Mouse (Mus musculus) kidney, postnatal 0 days (tissue): ENCODE results near the gene Olfr572. TPM values are rescaled to one million over a fixed set of nuclear protein-coding genes. Genes with fewer than 3 reads are reported as not detected.

Experiments
- ATAC-seq: fragments of 200-750 bp; cut with Nextera tagmentation; replicated peaks from 2 replicates; pipeline ENCODE4 v1.8.0; 2017; ENCODE audit warnings: low read depth, moderate number of reproducible peaks, moderate TSS enrichment, moderate library complexity; ENCODE audit not compliant: low FRiP score
- DNase-seq: peaks from one replicate; pipeline ENCODE4 v3.0.0-alpha.2; 2016; ENCODE audit warnings: low spot score
- H3K27ac ChIP-seq: fragments of 300-500 bp; sonication (generic); 2 replicates; pipeline ENCODE4 v1.5.1; 2014; ENCODE audit warnings: mild to moderate bottlenecking
- H3K27me3 ChIP-seq: fragments of 300-500 bp; sonication (generic); 2 replicates; pipeline ENCODE4 v1.6.1; 2014; ENCODE audit warnings: low read length, mixed read lengths; ENCODE audit not compliant: insufficient read depth
- H3K36me3 ChIP-seq: fragments of 300-500 bp; sonication (generic); 2 replicates; pipeline ENCODE4 v1.6.1; 2014; ENCODE audit warnings: low read length, mixed read lengths; ENCODE audit not compliant: insufficient read depth
- H3K4me1 ChIP-seq: fragments of 300-500 bp; sonication (generic); replicated peaks from 2 replicates; pipeline ENCODE4 v1.6.1; 2014; ENCODE audit warnings: antibody characterized with exemption, low read length, mixed read lengths; ENCODE audit not compliant: insufficient read depth
- H3K4me2 ChIP-seq: fragments of 300-500 bp; sonication (generic); 2 replicates; pipeline ENCODE4 v1.6.1; 2014; ENCODE audit warnings: mild to moderate bottlenecking, low read length, moderate library complexity, mixed read lengths
- H3K4me3 ChIP-seq: fragments of 300-500 bp; sonication (generic); replicated peaks from 2 replicates; pipeline ENCODE4 v1.5.1; 2014; ENCODE audit warnings: low read depth, low read length
- H3K9ac ChIP-seq: fragments of 300-500 bp; sonication (generic); 2 replicates; pipeline ENCODE4 v1.6.1; 2014; ENCODE audit warnings: low read depth, low read length
- H3K9me3 ChIP-seq: fragments of 300-500 bp; sonication (generic); replicated peaks from 2 replicates; pipeline ENCODE4 v1.6.1; 2016; ENCODE audit warnings: low read length, inconsistent platforms, mixed read lengths
- CTCF ChIP-seq: IDR thresholded peaks from 2 replicates; pipeline ENCODE4 v1.5.1; 2016; ENCODE audit warnings: antibody characterized with exemption, low read depth, mild to moderate bottlenecking, moderate library complexity
- WGBS: fragments of 180-500 bp; shearing (Covaris S2); extraction: QIAGEN DNeasy Blood & Tissue Kit; methylation state at CpG from one replicate; pipeline ENCODE4 v1.1.7; 2014; 5-methylcytosine and 5-hydroxymethylcytosine counted together
- polyA plus RNA-seq: library from polyadenylated mRNA; unstranded; fragments of >200 nt; fragmentation: Nextera tagmentation; extraction: Ambion mirVana; gene quantifications from 2 replicates; pipeline ENCODE4 v1.2.1, GENCODE M21; 2015

The Olfr572 gene
- polyA plus RNA-seq, result not detected in 2 replicates

DNA sequence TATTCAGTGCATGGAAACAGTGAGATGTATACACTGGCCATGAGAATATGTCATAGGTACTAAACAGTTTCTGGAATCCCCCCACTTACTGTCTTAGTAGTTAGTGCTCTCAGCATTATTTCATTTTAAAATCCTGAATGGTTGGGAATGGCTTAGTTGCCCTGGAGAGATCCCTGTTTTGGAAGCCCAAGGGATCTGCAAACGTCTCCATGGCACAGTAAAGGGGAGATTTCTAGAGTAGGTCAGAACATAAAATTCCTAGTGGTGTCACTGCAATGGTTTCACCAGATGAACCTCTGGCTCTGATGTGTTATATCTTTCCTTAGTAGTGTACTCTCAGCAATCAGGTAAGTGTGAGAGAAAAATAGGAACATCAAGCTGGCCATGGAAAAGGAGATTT, at the start of gene Olfr572:
Olfr572 (plus strand) TSS at position 301 of the 400 bp plus-strand sequence.
- H3K9ac ChIP-seq, result no peak within 1 kb of the TSS
- H3K36me3 ChIP-seq, result no peaks in the 10 kb centered on the region
- no peaks in the 10 kb centered on the region for H3K9me3 ChIP-seq
- no peak within 1 kb of the TSS for H3K4me3 ChIP-seq
- ATAC-seq (no peak), DNase-seq (no peak)
- H3K4me2 ChIP-seq, result no peak within 1 kb of the TSS
- no peak within 1 kb of the TSS for H3K27ac ChIP-seq
- no peaks in the 10 kb centered on the region for H3K4me1 ChIP-seq
- H3K27me3 ChIP-seq, result no peaks in the 10 kb centered on the region
- WGBS, result 69% methylated on average over 1 of the region's 1 CpGs
- TF ChIP-seq CTCF, result no peak

DNA sequence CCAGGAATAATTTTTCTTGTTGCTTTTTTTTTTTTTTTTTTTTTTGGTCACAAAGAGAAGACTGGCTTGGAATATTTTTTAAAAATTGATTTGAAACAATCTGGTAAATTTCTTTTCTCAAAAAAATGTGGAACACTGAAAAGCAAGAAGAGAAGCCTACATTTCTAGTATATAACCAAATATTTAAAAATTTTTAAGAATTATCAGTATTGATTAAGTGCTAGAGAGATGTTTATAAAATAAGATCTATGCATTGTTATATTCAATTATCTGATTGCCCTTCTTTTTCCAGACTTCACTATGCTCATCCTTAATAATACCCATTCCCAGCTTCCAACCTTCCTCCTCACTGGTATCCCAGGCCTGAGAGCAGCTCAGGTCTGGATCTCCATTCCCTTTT, 47.4 kb upstream of the Olfr572 start, which contains the start of gene Olfr568:
Olfr568 (plus strand) TSS at position 301 of the 400 bp plus-strand sequence.
- H3K4me1 ChIP-seq, result no peaks in the 10 kb centered on the region

DNA sequence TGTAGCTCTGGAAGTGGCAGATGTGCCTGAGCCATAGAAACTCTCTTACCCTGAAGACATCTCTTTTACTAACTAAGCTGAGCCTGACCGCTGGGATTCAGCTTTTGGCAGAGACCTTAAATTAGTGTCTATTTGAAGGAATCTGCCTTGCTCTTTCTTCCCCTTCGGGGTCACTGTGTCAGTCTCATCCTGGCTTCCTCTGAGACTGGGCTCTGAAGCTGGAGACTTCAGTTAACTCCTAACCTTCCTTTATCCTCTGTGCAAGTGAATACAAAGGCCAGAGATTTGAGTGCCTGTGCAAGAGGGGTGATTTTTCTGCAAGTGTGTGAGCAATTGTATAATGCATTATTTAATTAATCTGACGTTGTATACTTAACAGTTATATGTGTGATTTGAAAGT, 33.4 kb upstream of the Olfr572 start, which contains the start of gene Olfr569:
Olfr569 (minus strand) TSS at position 101 of the 400 bp plus-strand sequence.
- H3K36me3 ChIP-seq, result no peaks in the 10 kb centered on the region
- ATAC-seq (no peak), DNase-seq (no peak)
- H3K4me3 ChIP-seq, result no peak within 1 kb of the TSS
- no peak within 1 kb of the TSS for H3K27ac ChIP-seq
- H3K9me3 ChIP-seq, result no peaks in the 10 kb centered on the region
- TF ChIP-seq CTCF, result no peak
- no peaks in the 10 kb centered on the region for H3K4me1 ChIP-seq
- no peak within 1 kb of the TSS for H3K9ac ChIP-seq
- no peaks in the 10 kb centered on the region for H3K27me3 ChIP-seq
- no peak within 1 kb of the TSS for H3K4me2 ChIP-seq
- WGBS, result 57% methylated on average over 3 of the region's 3 CpGs

More for the DNA sequence above, 47.4 kb upstream of the Olfr572 start, which contains the start of gene Olfr568:
- H3K4me2 ChIP-seq, result no peak within 1 kb of the TSS
- no peak for TF ChIP-seq CTCF
- no peak within 1 kb of the TSS for H3K27ac ChIP-seq
- ATAC-seq (no peak), DNase-seq (no peak)
- no peaks in the 10 kb centered on the region for H3K36me3 ChIP-seq
- H3K4me3 ChIP-seq, result no peak within 1 kb of the TSS
- H3K27me3 ChIP-seq, result no peaks in the 10 kb centered on the region
- H3K9me3 ChIP-seq, result no peaks in the 10 kb centered on the region
- no peak within 1 kb of the TSS for H3K9ac ChIP-seq

DNA sequence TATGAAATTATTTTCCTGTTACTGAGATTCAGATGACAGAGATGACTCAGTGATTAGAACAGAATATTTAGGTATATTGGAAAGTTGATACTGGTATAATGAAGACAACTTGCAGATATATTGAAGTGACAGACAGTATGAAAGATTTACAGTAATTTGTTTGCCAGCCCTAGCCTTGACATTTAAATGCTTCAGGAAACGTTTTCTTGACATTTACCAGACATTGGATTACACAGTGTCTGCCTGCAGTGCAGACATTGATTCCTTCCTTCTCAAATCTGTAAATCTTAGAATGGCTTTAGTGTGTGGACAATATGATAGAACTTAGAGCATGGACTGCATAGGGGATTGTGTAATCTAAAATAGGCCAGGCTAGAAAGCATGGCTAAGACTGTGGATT, 8.9 kb upstream of the Olfr572 start:
- no peak for DNase-seq
- ATAC-seq, result no peak
- Histone ChIP-seq H3K4me1 (no peaks in the 10 kb centered on the region), H3K9ac (no peak overlapping the region), H3K9me3 (no peaks in the 10 kb centered on the region), H3K27ac (no peak overlapping the region), H3K4me3 (no peak overlapping the region), H3K36me3 (no peaks in the 10 kb centered on the region), H3K4me2 (no peak overlapping the region), H3K27me3 (no peaks in the 10 kb centered on the region)
- WGBS, result 17% methylated on average over 1 of the region's 1 CpGs
- TF ChIP-seq CTCF, result no peak

DNA sequence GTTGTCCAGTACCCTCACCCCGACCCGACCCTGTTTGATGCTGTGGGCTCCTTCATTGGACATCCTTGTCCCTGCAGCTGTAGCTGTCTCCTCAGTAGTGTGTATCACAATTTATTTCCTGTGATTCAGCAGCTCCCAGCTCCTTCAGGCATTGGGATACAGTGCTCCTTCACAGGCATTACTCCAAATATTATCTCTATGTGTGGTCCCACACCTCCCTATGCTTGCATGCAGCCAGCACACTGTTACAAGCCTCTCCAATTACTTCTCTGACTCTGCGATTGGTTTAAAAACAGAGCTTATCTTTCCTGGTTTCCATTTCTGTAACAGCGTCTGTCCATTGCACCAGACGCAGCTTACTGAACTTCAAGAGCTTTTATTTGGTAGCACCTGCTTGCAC, 7.8 kb upstream of the Olfr572 start:
- Histone ChIP-seq H3K36me3 (no peaks in the 10 kb centered on the region), H3K4me3 (no peak overlapping the region), H3K9ac (no peak overlapping the region), H3K27ac (no peak overlapping the region), H3K4me1 (no peaks in the 10 kb centered on the region), H3K4me2 (no peak overlapping the region), H3K9me3 (no peaks in the 10 kb centered on the region), H3K27me3 (no peaks in the 10 kb centered on the region)
- DNase-seq, result no peak
- WGBS, result 66% methylated on average over 5 of the region's 5 CpGs
- ATAC-seq, result no peak
- TF ChIP-seq CTCF, result no peak

DNA sequence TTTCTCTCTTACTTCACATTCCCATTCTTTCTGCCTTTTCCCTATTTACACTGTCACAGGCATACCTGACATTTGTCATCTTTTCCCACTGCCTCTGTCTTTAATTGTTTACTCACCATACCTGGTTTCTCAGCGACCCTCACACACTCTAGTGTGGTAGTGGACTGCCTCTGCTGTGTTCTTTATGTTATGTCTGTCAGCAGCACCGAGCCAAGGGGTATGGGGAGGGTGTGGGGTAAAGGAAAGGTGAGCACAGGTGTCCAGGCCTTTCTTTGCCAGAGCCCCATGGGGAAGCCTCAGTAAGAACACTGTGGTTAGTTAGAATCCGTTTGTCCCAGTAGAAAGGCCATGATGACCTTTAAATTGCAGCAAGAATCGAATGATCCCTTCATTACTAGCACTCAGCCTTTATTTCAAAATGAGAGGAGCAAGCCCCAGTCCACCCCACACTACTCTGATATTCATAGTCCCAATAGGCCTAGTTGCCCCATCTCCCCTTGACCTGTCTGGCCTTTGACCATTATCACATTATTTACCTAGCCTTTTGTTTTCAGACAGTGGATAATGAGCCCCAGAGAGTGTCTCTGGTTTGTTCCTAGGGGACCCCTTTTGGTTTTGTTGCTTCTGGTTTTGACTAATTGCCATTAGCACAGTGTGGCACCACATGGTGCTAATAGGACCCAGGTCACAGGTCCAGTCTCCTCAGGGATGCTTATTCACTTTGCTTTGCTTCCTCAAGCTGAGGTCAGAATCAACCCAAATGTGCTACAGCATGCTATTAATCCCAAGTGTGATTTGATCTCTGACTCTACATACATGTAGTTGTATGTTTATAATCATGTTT, 7.0 kb upstream of the Olfr572 start, which contains the start of gene Olfr571:
Olfr571 (minus strand) TSS at position 505 of the 844 bp plus-strand sequence.
- DNase-seq (no peak), ATAC-seq (no peak)
- no peak within 1 kb of the TSS for H3K4me3 ChIP-seq
- H3K36me3 ChIP-seq, result no peaks in the 10 kb centered on the region
- no peak within 1 kb of the TSS for H3K4me2 ChIP-seq
- no peak for TF ChIP-seq CTCF
- no peaks in the 10 kb centered on the region for H3K4me1 ChIP-seq
- H3K27ac ChIP-seq, result no peak within 1 kb of the TSS
- no peaks in the 10 kb centered on the region for H3K9me3 ChIP-seq
- H3K27me3 ChIP-seq, result no peaks in the 10 kb centered on the region
- 50% methylated on average over 4 of the region's 4 CpGs for whole genome bisulfite sequencing
- no peak within 1 kb of the TSS for H3K9ac ChIP-seq
